Mouse (Mus musculus): ENCODE results near the gene Cdan1. TPM values are rescaled to one million over a fixed set of nuclear protein-coding genes. Genes with fewer than 3 reads are reported as not detected.
"Not testable (repeated sequence)": the region's sequence is repeated elsewhere in the genome, so short reads cannot be mapped to it uniquely, and the experiment has no call there.

Gene Cdan1
- total RNA-seq, 4 experiments from 2014 or later: 2.7 to 5.2 (median 4.4) TPM

DNA sequence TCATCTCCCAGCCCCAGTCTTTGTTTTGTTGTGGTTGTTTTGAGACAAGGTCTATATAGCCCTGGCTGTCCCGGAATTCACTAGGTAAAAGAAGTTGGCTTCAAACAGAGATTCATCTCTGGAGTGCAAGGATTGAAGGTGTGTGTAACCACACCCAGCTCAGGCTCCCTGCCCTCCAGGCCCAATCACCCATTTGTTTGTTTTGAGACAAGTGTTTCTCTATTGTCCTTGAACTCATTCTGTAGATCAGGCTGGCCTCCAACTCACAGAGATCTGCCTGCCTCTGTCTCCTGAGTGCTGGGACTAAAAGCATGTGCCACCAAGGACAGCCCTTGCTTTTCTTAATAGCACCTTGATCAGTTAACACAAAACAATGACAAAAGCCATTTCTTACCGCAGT, 101.9 kb downstream of the Cdan1 start:
- no peak for DNase-seq (ENCODE audit: low spot score in 2 of 2)

DNA sequence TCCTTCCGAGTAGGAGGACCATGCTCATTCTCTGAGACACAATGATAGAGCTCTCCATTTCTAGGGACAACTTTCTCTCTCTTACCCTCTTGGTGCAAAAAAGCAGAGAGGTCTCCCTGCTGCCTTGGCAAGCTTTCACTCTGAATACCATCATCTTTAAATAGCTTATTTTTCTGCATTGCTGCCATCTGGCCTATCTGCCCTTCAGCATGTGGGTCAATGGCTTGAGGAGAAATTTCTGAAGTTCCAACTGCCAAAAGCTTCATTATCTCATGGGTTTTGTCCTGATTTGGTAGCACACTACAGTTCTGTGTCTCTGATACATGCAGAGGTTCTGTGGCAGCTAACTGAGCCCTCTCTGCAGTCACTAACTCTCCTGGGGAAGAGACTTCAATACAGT, 104.4 kb downstream of the Cdan1 start:
- no peak for DNase-seq (ENCODE audit: low spot score in 2 of 2)

DNA sequence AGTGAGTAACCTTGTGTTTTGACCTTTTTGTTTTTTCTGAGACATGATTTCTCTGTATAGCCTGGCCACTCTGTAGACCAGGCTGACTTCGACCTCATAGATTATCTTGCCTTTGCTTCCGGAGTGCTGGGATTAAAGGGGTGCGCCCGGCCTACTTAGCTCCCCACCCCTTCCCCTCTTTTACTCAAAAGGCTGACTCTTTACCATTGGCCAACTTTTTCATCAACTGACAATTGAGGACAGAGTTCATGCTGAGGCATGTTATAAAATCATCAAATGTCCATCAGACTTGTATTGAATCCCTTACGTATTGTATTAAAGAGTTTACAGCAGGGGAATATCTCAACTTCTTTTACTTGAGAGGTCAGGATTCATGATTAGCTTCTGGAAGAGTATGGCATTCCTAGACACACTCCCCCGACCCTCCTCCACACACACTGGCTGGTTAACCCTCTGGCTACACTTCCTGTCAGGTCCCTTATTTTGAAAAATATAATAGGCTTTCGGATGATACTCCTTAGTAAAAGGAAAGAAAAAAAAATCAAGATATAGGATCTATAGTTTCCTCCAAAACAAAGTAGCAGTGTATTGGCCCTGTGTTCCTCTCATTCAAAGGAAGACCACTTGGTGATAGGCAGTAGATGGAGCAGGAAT, 117.9 kb downstream of the Cdan1 start:
- no peak for DNase-seq (ENCODE audit: low spot score in 2 of 2)

DNA sequence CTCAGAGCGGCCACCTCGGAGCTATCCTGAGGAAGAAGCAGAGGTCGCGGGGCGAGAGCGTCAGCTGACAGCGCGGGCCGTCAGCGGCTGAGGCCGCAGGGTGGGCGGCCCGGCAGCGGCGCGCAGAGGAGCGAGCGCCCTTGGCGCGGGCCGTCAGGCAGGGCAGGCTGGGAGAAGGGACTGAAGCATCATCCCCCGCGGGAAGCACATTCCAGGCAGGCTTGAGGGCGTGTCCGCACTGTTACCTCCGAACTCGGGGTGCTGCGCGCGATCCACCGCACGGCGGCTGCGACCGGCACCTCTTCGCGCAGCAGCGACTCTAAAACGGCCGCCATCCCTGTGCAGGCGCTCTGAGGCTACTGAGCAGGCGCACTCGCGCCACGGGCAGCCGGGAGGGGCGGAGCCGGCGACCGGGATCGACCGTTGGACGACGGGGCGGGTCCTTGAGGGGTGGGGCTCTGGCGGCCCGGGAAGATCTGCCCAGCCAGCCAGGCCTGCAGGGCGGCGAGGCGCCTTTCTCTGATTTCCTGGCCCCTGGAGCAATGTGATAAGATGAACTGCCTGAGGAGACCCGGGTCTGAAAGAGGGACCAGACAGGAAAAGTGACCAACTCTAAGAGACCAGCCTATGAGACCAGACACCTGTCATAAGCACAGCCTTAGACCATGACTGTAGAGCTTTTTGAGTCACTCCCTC, 118.6 kb downstream of the Cdan1 start:
- peak; percentile 80 to 87 for DNase-seq (ENCODE audit: low spot score in 2 of 2)

DNA sequence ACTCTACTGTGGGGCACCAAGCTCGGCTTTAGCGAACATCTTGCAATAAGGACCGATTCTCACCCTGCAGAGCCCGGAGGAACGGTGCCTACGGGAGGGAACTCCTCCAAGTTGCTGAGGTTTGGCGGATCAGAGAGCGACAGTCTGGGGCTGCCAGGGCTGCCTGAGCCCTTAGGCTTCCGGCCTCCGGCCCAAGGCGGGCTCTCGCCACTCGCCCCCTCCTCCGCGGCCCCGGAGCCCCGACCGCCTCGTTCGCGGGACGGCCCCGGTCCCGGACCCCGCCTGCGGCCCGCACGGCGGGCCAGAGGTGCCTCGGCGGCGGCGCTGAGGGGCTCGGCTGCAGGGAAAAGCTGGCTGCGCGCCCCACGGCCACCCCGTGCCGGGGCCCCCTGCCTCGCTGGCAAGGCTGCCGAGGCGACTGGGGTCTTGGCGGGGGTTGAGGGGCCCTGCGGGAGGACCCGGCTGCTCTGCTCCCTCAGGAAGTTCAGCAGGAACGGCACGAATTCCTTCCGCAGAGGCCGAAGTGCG, 119.2 kb downstream of the Cdan1 start:
- no peak for DNase-seq (ENCODE audit: low spot score in 2 of 2)

DNA sequence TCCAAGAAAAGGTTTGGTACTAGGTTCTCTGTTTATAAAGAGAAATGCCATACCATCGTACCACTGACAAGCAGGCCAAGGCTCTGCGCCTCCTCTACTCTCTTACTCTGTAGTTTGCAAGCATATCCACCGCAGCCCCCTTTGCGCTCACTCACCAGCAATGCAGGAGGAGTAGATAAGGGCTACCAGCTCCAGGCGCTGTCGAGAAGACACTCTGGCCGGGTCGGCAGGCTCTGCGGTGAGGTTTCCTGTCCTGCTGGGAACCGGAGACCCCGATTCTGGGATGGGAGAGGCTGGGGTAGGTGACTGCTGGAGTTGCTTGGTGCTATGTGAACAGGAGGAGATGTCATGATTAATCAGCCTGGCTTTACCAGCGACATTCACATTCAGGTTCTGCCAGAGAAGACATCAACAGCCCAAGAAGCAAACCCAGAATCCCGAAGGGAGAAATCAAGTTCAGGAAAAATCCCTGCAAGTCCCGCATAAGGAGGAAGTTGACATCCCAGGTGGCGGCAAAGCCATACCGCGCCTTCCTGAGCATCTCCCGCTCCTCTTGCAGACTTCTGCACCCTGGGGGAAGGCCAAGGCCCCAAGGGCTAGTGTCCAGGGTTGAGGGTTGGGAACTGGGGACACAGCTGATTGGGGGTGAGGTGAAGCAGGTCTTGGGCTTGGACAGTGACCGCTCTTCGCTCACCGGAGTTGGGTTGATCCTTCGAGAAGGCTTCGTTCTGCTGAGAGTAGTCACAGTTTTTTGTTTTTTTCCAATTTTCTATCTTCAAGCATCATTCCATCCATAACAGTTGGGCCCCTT, 119.9 kb downstream of the Cdan1 start:
- DNase-seq (ENCODE audit: low spot score in 2 of 2): no peak

DNA sequence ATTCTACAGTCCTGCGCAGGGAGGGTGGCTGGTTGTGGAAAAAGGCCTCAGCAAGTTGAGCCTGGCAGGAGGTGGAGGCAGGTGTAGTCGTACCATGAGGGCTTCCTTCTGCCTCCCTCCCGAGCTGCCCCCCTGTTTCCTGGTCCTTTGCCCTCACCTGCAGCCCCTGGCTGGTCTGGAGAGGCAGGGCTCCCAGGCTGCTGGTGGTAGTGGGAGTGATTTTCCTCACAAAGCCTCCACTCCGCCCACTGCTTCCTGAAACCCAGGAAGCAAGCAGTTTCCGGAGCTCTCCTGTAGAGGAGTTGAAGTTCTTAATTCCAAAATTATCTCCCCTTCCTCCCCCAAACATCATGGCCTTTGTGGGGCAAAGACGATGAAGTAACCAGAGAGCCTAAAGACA, 125.8 kb downstream of the Cdan1 start:
- no peak for DNase-seq (ENCODE audit: low spot score in 2 of 2)

DNA sequence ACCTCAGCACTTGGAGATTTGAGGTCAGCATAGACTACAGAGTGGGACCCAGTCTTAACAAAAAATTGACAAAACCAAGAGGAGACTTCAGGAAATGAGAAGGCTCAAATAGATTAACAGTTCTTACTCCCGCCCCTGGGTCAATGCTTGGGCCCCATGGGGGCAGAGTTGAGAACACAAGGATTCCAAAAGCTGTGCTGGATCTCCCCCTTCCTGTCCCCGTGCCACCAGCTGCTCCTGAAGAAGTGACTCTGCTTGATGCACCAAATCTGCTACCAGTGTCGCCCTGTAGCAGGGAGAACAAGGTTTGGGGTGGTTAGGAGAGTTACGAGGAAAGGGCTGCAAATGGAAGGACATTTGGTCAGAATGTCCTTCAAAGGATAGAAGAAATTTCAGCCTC, 126.3 kb downstream of the Cdan1 start:
- DNase-seq (ENCODE audit: low spot score in 2 of 2): no peak

DNA sequence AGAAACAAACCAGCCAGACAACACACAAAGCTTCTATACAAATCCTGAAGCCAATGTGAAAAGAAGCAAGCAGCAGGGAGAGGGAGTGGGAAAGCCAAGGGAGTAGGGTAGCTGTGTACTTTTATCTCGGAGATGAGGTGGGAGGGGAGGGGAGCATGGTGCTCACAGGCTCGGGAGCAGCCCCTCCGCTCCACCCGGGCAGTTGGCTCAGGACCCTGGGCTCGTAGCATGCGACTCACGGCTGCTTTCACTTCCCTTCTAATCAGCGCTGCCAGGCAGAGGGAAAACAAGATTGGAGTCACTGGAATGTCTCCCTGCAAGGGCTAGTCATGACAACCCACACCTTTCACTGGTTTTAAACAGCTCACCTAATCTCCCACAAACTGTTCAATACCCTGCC, 127.4 kb downstream of the Cdan1 start:
- no peak for DNase-seq (ENCODE audit: low spot score in 2 of 2)

DNA sequence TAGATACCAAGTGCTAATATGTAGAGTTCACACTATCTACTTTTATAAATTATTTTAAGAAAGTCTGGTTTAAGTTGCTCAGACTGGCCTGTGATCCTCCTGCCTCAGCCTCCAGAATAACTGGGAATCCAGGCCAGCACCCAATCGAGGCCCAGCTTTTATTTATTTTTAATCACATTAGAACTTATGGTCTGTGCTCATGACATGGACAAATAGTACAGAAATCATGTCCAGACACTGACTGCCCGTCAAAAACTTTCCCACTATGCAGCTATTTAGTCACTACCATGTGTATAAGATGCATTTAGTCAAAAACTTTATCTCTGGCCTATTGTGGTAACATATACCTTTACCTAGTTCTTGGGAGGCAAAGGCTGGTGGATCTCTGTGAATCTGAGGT, 128.0 kb downstream of the Cdan1 start:
- DNase-seq (ENCODE audit: low spot score in 2 of 2): no peak

DNA sequence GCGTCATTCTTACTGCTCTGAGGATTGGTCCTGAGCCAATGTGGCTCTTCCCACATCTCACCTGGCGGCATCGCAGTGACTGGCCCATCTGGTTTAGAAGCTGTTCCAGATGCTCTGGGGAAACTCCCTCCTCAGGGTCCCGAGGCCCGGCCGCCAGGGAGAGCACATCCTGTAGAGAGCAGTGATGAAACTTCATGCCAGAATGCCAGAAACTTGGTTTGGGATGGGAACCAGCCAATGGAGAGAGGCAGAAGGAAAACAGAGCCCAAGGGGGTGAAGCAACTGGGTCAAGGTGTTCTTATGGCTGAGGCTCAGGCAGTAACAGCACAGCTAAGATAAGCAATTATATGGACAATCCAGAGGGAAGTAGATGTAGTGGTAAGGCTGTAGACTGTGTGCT, 129.1 kb downstream of the Cdan1 start:
- no peak for DNase-seq (ENCODE audit: low spot score in 2 of 2)

DNA sequence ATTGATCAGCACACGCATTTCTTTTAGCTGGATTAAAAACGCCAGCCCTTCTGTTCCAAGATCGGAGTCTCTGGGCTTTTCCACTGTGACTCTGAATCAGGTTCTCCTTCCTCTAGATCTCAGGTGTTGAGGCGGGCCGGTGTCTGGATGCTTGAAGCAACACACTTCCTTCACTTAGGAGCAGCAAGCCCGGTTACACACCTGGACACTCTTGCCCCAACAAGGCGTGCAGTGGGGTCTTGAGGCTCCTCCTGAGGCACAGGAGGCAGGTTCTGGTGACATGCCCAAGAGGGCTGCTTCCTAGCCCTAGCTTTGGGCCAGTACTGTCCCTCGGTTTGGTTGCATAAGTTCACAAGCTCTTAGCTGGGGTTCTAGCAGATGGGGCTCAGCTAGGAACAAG, 131.4 kb downstream of the Cdan1 start:
- no peak for DNase-seq (ENCODE audit: low spot score in 2 of 2)

DNA sequence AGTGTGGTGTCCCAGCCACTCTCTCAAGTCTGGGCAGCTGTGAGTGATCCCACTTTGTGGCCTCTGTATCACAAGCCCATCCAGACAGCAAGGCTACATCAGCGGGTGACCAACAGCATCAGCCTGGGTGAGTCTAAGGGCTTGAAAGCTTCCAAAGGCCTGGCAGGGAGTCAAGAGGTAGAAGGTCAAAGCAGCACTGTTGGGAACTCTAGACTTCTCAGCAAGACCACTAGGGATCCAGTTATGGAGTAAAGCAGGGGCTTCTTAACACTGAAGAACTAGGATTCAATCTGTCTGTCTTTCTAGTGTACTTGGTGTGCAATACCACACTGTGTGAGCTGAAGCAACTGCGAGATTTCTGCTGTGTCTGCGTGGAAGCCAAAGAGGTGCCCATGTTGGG, 136.5 kb downstream of the Cdan1 start:
- DNase-seq (ENCODE audit: low spot score in 2 of 2): no peak

DNA sequence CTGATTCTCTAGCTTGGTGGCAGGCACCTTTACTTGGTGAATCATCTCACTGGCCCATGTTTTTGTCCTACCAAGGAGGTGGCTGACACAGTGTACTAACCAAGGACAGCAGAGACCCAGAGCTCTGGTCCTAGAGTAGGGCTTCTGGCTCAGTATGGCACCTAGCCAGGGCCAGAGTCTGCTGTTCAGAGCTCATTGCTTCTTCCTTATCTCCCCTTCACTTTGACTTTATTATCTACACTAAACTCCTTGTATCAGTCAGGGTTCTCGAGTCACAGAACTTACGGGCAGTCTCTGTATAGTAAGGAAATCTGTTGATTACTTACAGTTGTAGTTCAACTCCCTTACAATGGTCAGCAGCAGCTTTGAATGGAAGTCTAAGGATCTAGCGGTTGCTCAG, 139.0 kb downstream of the Cdan1 start:
- no peak for DNase-seq (ENCODE audit: low spot score in 2 of 2)

DNA sequence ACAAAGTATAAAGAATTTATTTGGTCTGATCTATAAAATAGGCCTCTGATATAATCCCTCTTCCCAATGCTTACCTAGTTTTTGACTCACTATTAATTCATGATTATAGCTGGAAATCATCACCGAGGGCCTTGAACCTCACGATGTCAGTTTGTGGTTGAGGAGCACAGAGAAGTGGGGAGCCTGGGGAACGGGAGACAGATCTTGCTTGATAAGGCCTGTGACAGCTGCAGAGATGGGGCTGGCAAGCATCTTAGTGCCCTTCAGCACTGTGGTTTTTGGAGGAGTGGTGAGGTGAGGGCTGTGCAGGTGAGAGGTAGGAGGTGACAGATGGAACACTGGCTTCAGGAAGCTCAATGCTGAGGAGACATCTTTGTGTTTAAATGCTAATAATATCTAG, 139.8 kb downstream of the Cdan1 start:
- no peak for DNase-seq (ENCODE audit: low spot score in 2 of 2)

DNA sequence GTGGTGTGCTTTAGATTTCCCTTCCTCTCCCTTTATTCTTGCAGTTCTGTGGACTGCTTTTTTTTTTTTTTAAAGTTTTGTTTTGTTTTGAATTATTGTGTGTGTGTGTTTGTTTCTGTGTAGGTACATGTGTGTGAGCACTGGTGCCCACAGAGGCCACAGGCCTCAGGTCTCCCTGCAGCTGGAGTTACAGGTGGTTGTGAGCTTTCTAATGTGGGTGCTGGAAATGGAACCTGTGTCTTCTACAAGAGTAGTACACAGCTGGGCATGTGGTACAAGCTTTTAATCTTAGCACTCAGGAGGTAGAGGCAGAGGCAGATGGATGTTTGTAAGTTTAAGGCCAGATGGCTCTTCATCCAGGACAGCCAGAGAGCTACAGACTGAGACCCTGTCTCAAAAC, 142.9 kb downstream of the Cdan1 start:
- DNase-seq (ENCODE audit: low spot score in 2 of 2): no peak

DNA sequence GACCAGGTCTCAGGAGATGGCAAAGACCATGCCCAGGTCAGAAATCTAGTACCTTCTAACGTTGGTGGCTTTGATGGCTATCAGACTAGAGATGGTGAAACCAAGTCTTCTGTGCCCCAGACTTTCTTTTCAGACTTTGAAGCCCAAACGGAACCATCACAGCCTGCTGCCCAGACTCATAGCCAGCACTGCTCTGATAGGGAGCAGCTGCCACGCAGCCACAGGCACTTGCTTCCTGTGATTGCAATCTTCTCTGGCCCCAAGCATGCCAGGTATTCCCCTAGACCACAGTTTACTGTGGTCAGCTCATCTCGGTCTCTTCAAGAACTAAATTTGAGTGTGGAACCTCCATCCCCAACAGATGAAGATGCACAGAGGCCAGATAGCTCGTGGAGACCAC, 147.3 kb downstream of the Cdan1 start:
- no peak for DNase-seq (ENCODE audit: low spot score in 2 of 2)

DNA sequence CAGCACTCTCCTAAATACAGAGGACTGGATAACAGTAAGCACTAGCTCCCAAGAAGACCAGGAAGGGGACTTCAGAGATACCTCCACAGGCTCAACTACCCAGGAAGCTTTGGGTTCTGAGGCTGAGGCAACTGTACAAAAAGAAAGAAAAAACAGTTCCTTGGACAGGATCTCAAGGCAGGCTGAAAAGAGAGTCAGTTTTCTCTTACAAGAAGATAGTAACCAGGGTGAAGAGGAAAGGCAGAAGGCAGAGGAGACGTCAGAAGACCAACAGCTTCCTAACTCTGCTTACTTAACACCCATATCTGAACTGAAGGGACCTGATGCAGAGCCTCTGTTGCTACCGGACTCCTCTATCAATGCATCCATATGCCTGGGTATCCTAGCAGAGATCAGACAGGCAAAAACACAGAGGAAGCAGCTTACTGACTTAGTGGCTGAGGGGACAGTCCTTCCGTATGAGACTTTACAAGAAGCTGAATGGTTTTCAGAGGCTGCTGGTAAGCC, 149.5 kb downstream of the Cdan1 start:
- DNase-seq (ENCODE audit: low spot score in 2 of 2): no peak

DNA sequence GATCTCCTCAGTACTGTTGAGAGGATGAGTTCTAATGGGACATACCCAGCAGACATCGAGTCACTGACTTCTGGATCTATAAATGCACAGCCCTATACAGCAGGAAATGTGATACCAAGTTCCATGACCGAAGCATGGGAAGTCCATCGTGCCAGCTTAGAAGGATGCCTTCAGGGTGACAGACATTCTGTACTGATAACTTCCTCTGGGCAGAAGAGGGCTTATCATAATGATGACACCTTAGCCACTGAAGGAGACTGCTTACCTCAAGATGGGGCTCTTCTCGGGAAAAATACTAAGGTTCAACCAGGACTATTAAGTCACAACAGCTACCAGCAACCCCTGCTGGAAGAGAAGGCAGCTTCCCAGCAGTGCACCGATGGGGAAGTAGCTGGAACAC, 152.2 kb downstream of the Cdan1 start:
- DNase-seq (ENCODE audit: low spot score in 2 of 2): no peak

DNA sequence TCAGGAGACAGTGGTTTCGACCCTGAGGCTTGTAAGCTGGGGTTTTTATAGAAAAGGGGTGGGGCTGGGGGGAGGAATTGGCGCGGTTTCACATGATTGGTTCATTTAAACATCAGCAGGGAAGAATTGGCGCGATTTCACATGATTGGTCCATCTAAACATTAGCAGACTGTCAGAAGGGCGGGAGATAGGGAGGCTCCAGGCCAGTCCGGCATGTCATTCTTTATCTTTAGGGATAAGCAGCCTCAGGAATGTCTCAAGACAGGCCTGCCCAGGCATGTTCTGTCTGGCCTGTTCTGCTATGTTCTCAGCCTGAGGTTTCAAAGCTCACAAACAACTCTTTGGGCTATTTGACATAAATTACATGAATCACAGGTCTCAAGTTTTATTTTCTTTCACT, 168.8 kb downstream of the Cdan1 start:
- not testable (repeated sequence) for DNase-seq (ENCODE audit: low spot score in 2 of 2)

DNA sequence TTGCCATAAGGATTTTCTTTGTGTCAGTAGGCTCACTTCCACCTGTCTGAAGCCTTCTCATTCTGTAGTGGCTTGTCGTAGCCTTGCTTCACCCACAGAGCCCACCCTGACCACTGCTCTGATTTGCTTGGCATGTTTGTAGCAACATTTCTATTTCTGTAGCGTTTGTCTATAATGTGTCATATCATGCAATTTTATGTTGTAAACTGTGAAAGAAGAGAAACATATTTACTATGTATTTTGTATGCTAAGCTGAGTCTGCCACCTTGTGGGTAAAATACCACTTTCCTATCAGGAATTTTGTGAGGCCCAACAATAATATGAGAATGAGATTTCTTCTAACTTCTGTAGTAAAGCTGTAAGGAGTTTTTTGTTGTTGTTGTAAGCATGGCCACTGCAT, 179.7 kb downstream of the Cdan1 start:
- no peak for DNase-seq (ENCODE audit: low spot score in 2 of 2)

DNA sequence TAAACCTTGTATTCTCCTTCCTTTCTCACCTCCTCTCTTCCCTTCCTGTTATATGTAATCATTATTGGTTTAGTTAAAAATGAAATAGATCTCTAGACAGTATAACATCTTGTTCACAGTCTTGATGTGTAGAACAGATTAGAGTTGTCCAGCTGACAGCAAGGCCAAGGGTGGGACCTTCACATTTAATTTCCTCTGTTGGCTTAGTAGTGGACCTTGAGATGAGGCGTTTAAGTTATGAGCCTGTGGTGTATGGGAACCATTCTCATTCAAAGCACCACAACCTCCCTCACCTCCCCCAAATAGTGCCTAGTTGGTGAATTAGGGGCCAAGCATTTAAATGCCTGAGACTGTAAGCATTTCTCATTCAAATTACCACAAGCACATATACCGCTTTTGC, 182.5 kb downstream of the Cdan1 start:
- DNase-seq (ENCODE audit: low spot score in 2 of 2): no peak
